Mouse (Mus musculus): ENCODE data around the gene Gm5269. TPM values are rescaled to one million over a fixed set of nuclear protein-coding genes. Genes with fewer than 3 reads are reported as not detected.
A peak's percentile ranks its signal among the peaks of the same experiment; 100 is the strongest.

Gm5269 gene
- total RNA-seq (2021) = not detected
- long read RNA-seq, experiment 1 = 0 reads
- long read RNA-seq, experiment 2 = 0 reads

GRCm38 (mm10) chr1:45890173-45890572 is at the start of gene Gm5269:
TSS of gene Gm5269 (minus strand) at chr1:45890273.
- DNase-seq (ENCODE audit: low spot score in 2 of 2) = no peak

- DNase-seq (ENCODE audit: low spot score in 2 of 2) = no peak
Measured at GRCm38 (mm10) chr1:45931127-45931526, 41.1 kb upstream of the Gm5269 start.

- no peak for DNase-seq (ENCODE audit: low spot score in 2 of 2)
Measured at GRCm38 (mm10) chr1:45926911-45927310, 36.8 kb upstream of the Gm5269 start.

- DNase-seq (ENCODE audit: low spot score in 2 of 2) = no peak
Measured at GRCm38 (mm10) chr1:45926393-45926763, 36.3 kb upstream of the Gm5269 start, which contains the start of gene Slc40a1. TSS of gene Slc40a1 (minus strand) at chr1:45926523.

- peak; percentile 35 to 42 for DNase-seq (ENCODE audit: low spot score in 2 of 2)
Measured at GRCm38 (mm10) chr1:45925500-45926392, 35.7 kb upstream of the Gm5269 start.

- no peak for DNase-seq (ENCODE audit: low spot score in 2 of 2)
Measured at GRCm38 (mm10) chr1:45925131-45925499, 35.0 kb upstream of the Gm5269 start.

GRCm38 (mm10) chr1:45924516-45924915 is 34.4 kb upstream of the Gm5269 start:
- no peak for DNase-seq (ENCODE audit: low spot score in 2 of 2)

GRCm38 (mm10) chr1:45923306-45923705 is 33.2 kb upstream of the Gm5269 start:
- DNase-seq (ENCODE audit: low spot score in 2 of 2) = no peak

GRCm38 (mm10) chr1:45920703-45921102 is 30.6 kb upstream of the Gm5269 start:
- DNase-seq (ENCODE audit: low spot score in 2 of 2) = no peak

- no peak for DNase-seq (ENCODE audit: low spot score in 2 of 2)
Measured at GRCm38 (mm10) chr1:45919752-45920151, 29.7 kb upstream of the Gm5269 start.

GRCm38 (mm10) chr1:45917136-45917803 is 27.2 kb upstream of the Gm5269 start:
- DNase-seq (ENCODE audit: low spot score in 2 of 2) = no peak

GRCm38 (mm10) chr1:45916174-45916573 is 26.1 kb upstream of the Gm5269 start:
- no peak for DNase-seq (ENCODE audit: low spot score in 2 of 2)

GRCm38 (mm10) chr1:45914236-45914635 is 24.2 kb upstream of the Gm5269 start:
- DNase-seq (ENCODE audit: low spot score in 2 of 2) = no peak

- DNase-seq (ENCODE audit: low spot score in 2 of 2) = no peak
Measured at GRCm38 (mm10) chr1:45905107-45905821, 15.2 kb upstream of the Gm5269 start.

- no peak for DNase-seq (ENCODE audit: low spot score in 2 of 2)
Measured at GRCm38 (mm10) chr1:45904161-45904560, 14.1 kb upstream of the Gm5269 start.

GRCm38 (mm10) chr1:45898044-45898443 is 8.0 kb upstream of the Gm5269 start:
- no peak for DNase-seq (ENCODE audit: low spot score in 2 of 2)

GRCm38 (mm10) chr1:45894168-45894912 is 4.3 kb upstream of the Gm5269 start:
- no peak for DNase-seq (ENCODE audit: low spot score in 2 of 2)

- no peak for DNase-seq (ENCODE audit: low spot score in 2 of 2)
Measured at GRCm38 (mm10) chr1:45891986-45892385, 1.9 kb upstream of the Gm5269 start.

- DNase-seq (ENCODE audit: low spot score in 2 of 2) = no peak
Measured at GRCm38 (mm10) chr1:45886800-45887199, 3.3 kb downstream of the Gm5269 start.

GRCm38 (mm10) chr1:45883378-45883777 is 6.7 kb downstream of the Gm5269 start:
- no peak for DNase-seq (ENCODE audit: low spot score in 2 of 2)

- no peak for DNase-seq (ENCODE audit: low spot score in 2 of 2)
Measured at GRCm38 (mm10) chr1:45882076-45882475, 8.0 kb downstream of the Gm5269 start.

Data from layer of hippocampus, postnatal 14 days (tissue).